Mouse (Mus musculus) CH12.LX (cell line): ENCODE measurements at regions not wholly inside any gene's neighbourhood (a gene's known extent, or its start where the extent isn't known, plus 50 kb on each side); places are given as distances from the start of the nearest gene placed in this dataset.

Experiments used
- DNase-seq: peaks from one replicate; pipeline ENCODE4 v3.0.0-alpha.2; 2013; ENCODE audit errors: extremely low read depth
- H3K27ac ChIP-seq: 2 replicates; pipeline ENCODE4 v1.5.1; 2012; ENCODE audit warnings: low read depth, mild to moderate bottlenecking, control low read depth, moderate library complexity; ENCODE audit not compliant: insufficient read depth
- H3K27me3 ChIP-seq: replicated peaks from 2 replicates; pipeline ENCODE3; 2012; ENCODE audit warnings: inconsistent platforms
- H3K36me3 ChIP-seq, 2 experiments: replicated peaks in 1 of 2; 2 replicates each; pipeline versions ENCODE3 to v1.6.1; 2012; ENCODE audit warnings: inconsistent platforms in 1 of 2, low read length in 1 of 2, mild to moderate bottlenecking in 1 of 2, mixed read lengths in 1 of 2, moderate library complexity in 1 of 2; ENCODE audit not compliant: control insufficient read depth in 1 of 2, insufficient read depth in 1 of 2
- H3K4me1 ChIP-seq, 2 experiments: 2 replicates each; pipeline ENCODE4 v1.6.1; 2012; ENCODE audit warnings: inconsistent platforms in 1 of 2, moderate library complexity in 1 of 2; ENCODE audit not compliant: insufficient read depth in 2 of 2, control insufficient read depth in 1 of 2
- H3K4me2 ChIP-seq: 2 replicates; pipeline ENCODE4 v1.6.1; 2012; ENCODE audit warnings: low read depth, mild to moderate bottlenecking, control low read depth; ENCODE audit not compliant: poor library complexity, insufficient read depth, severe bottlenecking
- H3K4me3 ChIP-seq, 3 experiments: fragments of 150-350 bp in 1 of 3; sonication (generic) in 1 of 3; replicated peaks in 1 of 3; 2 replicates each; pipeline versions ENCODE3 to v1.5.1; 2011 to 2012; ENCODE audit warnings: low read depth in 2 of 3, low read length in 2 of 3, mild to moderate bottlenecking in 2 of 3, moderate library complexity in 2 of 3, control low read depth in 1 of 3, improper control_type of control experiment in 1 of 3, inconsistent platforms in 1 of 3, mixed read lengths in 1 of 3; ENCODE audit not compliant: poor library complexity in 1 of 3
- H3K79me2 ChIP-seq: replicated peaks from 2 replicates; pipeline ENCODE4 v1.6.1; 2012; ENCODE audit warnings: mild to moderate bottlenecking, moderate library complexity; ENCODE audit not compliant: control insufficient read depth, poor library complexity, insufficient read depth, severe bottlenecking; ENCODE audit errors: extremely low read depth
- H3K9ac ChIP-seq: 2 replicates; pipeline ENCODE4 v1.6.1; 2012; ENCODE audit warnings: low read depth, mild to moderate bottlenecking, control low read depth, moderate library complexity; ENCODE audit not compliant: insufficient read depth
- H3K9me3 ChIP-seq: replicated peaks from 2 replicates; pipeline ENCODE3; 2012; ENCODE audit warnings: low read length, inconsistent platforms, mixed read lengths
- CHD1 ChIP-seq: IDR thresholded peaks from 2 replicates; pipeline ENCODE4 v1.6.1; 2012; ENCODE audit warnings: low read depth, low read length, improper control_type of control experiment, inconsistent platforms
- ELF1 ChIP-seq: IDR thresholded peaks from 2 replicates; pipeline ENCODE4 v1.6.1; 2014; ENCODE audit warnings: low read depth, mild to moderate bottlenecking, inconsistent platforms, low read length, improper control_type of control experiment
- EP300 ChIP-seq: IDR thresholded peaks from 2 replicates; pipeline ENCODE4 v1.6.1; 2011; ENCODE audit warnings: low read length, improper control_type of control experiment
- ETS1 ChIP-seq: conservative IDR thresholded peaks from 2 replicates; pipeline ENCODE4 v1.6.1; 2012; ENCODE audit warnings: low read depth, mild to moderate bottlenecking, inconsistent platforms, low read length, improper control_type of control experiment, moderate library complexity
- GABPA ChIP-seq: IDR thresholded peaks from 2 replicates; pipeline ENCODE4 v1.6.1; 2012; ENCODE audit warnings: low read depth, low read length, improper control_type of control experiment, inconsistent platforms; ENCODE audit not compliant: insufficient replicate concordance
- HCFC1 ChIP-seq: IDR thresholded peaks from 2 replicates; pipeline ENCODE4 v1.6.1; 2012; ENCODE audit warnings: low read depth, mild to moderate bottlenecking, inconsistent platforms, low read length, improper control_type of control experiment
- MAZ ChIP-seq: IDR thresholded peaks from 2 replicates; pipeline ENCODE4 v1.6.1; 2012; ENCODE audit warnings: low read depth, mild to moderate bottlenecking, inconsistent platforms, low read length, improper control_type of control experiment, moderate library complexity
- MEF2A ChIP-seq: IDR thresholded peaks from 2 replicates; pipeline ENCODE4 v1.6.1; 2014; ENCODE audit warnings: low read depth, mild to moderate bottlenecking, inconsistent platforms, low read length, improper control_type of control experiment, borderline replicate concordance
- MXI1 ChIP-seq: IDR thresholded peaks from 2 replicates; pipeline ENCODE4 v1.6.1; 2011; ENCODE audit warnings: mild to moderate bottlenecking, low read depth, low read length, improper control_type of control experiment
- MYC ChIP-seq: IDR thresholded peaks from 2 replicates; pipeline ENCODE4 v1.6.1; 2011; ENCODE audit warnings: low read depth, mild to moderate bottlenecking, improper control_type of control experiment, low read length
- NRF1 ChIP-seq: IDR thresholded peaks from 2 replicates; pipeline ENCODE4 v1.6.1; 2014; ENCODE audit warnings: low read depth, mild to moderate bottlenecking, inconsistent platforms, low read length, improper control_type of control experiment, moderate library complexity
- PAX5 ChIP-seq: IDR thresholded peaks from 2 replicates; pipeline ENCODE4 v1.6.1; 2012; ENCODE audit warnings: low read length, inconsistent platforms, mixed read lengths
- POLR2A ChIP-seq: IDR thresholded peaks from 2 replicates; pipeline ENCODE4 v1.6.1; 2011; ENCODE audit warnings: low read depth, mild to moderate bottlenecking, improper control_type of control experiment, low read length
- RCOR1 ChIP-seq: conservative IDR thresholded peaks from 2 replicates; pipeline ENCODE4 v1.6.1; 2012; ENCODE audit warnings: low read depth, mild to moderate bottlenecking, inconsistent platforms, low read length, improper control_type of control experiment
- SIN3A ChIP-seq: IDR thresholded peaks from 2 replicates; pipeline ENCODE4 v1.6.1; 2012; ENCODE audit warnings: low read length, improper control_type of control experiment, inconsistent platforms
- SMC3 ChIP-seq: IDR thresholded peaks from 2 replicates; pipeline ENCODE4 v1.6.1; 2011; ENCODE audit warnings: low read depth, low read length, improper control_type of control experiment
- UBTF ChIP-seq: IDR thresholded peaks from 2 replicates; pipeline ENCODE4 v1.6.1; 2012; ENCODE audit warnings: low read depth, mild to moderate bottlenecking, inconsistent platforms, low read length, improper control_type of control experiment, moderate library complexity
- USF1 ChIP-seq: IDR thresholded peaks from 2 replicates; pipeline ENCODE4 v1.6.1; 2014; ENCODE audit warnings: low read depth, mild to moderate bottlenecking, inconsistent platforms, low read length, improper control_type of control experiment
- USF2 ChIP-seq: conservative IDR thresholded peaks from 2 replicates; pipeline ENCODE4 v1.6.1; 2011; ENCODE audit warnings: low read depth, low read length, improper control_type of control experiment
- ZKSCAN1 ChIP-seq: IDR thresholded peaks from 2 replicates; pipeline ENCODE4 v1.6.1; 2012; ENCODE audit warnings: low read depth, inconsistent platforms, low read length, improper control_type of control experiment, borderline replicate concordance
- ZMIZ1 ChIP-seq: IDR thresholded peaks from 2 replicates; pipeline ENCODE4 v1.6.1; 2012; ENCODE audit warnings: low read depth, mild to moderate bottlenecking, inconsistent platforms, low read length, improper control_type of control experiment
- ZNF384 ChIP-seq: IDR thresholded peaks from 2 replicates; pipeline ENCODE4 v1.6.1; 2012; ENCODE audit warnings: low read depth, low read length, improper control_type of control experiment, inconsistent platforms
- dilution Hi-C: fragments of 300-500 bp; cut with MboI; formaldehyde crosslinking; loops from 2 replicates; pipeline ENCODE4 v1.14.3; 2020; ENCODE audit warnings: low sequenced_read_pairs; ENCODE audit not compliant: extremely low pct_unique_long_range_greater_than_20kb, extremely low pct_ligation_motif_present
- in situ Hi-C: fragments of 300-500 bp; cut with MboI; formaldehyde crosslinking; loops from 3 replicates; pipeline ENCODE4 v1.14.3; 2019; ENCODE audit warnings: low sequenced_read_pairs, low pct_ligation_motif_present, low pct_unique_long_range_greater_than_20kb, mixed read lengths

GRCm38 (mm10) chr13:25781161-25781560 lies 510.9 kb upstream of the Nrsn1 start:
- Histone ChIP-seq H3K27ac (no peak overlapping the region), H3K9me3 (no peaks in the 10 kb centered on the region), H3K9ac (no peak overlapping the region), H3K4me3 (no peak overlapping the region), H3K27me3 (no peaks in the 10 kb centered on the region), H3K79me2 (no peaks in the 10 kb centered on the region), H3K4me2 (no peak overlapping the region), H3K36me3 (no peaks in the 10 kb centered on the region), H3K4me1 (no peaks in the 10 kb centered on the region)
- no peak for DNase-seq
- TF ChIP-seq MAZ (no peak), MEF2A (no peak), EP300 (no peak), ZKSCAN1 (no peak), POLR2A (no peak), GABPA (no peak), USF1 (no peak), PAX5 (no peak), SIN3A (no peak), RCOR1 (no peak), ZNF384 (no peak), ZMIZ1 (no peak), MXI1 (no peak), SMC3 (no peak)
- dilution Hi-C loops (no loop called here), in situ Hi-C loops (no loop called here)

- H3K36me3 ChIP-seq, result no peaks in the 10 kb centered on the region
- dilution Hi-C loops (no loop called here), in situ Hi-C loops (no loop called here)
- no peak overlapping the region for H3K4me2 ChIP-seq
- H3K9me3 ChIP-seq, result no peaks in the 10 kb centered on the region
- no peaks in the 10 kb centered on the region for H3K79me2 ChIP-seq
- no peak overlapping the region for H3K9ac ChIP-seq
- TF ChIP-seq CHD1 (no peak), ELF1 (no peak), EP300 (no peak), RCOR1 (no peak), NRF1 (no peak), MXI1 (no peak), UBTF (no peak), ZNF384 (no peak), SIN3A (no peak), MYC (no peak), USF2 (no peak), HCFC1 (no peak), MEF2A (no peak), ZKSCAN1 (no peak), ETS1 (no peak)
- no peak overlapping the region for H3K27ac ChIP-seq
- H3K27me3 ChIP-seq, result no peaks in the 10 kb centered on the region
- H3K4me3 ChIP-seq, result no peak overlapping the region
- H3K4me1 ChIP-seq, result no peaks in the 10 kb centered on the region
- no peak for DNase-seq
Observed at GRCm38 (mm10) chr13:25777706-25778105, 507.4 kb upstream of the Nrsn1 start.
